Mouse (Mus musculus): ENCODE results near the gene Lpin2.

Gene Lpin2

DNA sequence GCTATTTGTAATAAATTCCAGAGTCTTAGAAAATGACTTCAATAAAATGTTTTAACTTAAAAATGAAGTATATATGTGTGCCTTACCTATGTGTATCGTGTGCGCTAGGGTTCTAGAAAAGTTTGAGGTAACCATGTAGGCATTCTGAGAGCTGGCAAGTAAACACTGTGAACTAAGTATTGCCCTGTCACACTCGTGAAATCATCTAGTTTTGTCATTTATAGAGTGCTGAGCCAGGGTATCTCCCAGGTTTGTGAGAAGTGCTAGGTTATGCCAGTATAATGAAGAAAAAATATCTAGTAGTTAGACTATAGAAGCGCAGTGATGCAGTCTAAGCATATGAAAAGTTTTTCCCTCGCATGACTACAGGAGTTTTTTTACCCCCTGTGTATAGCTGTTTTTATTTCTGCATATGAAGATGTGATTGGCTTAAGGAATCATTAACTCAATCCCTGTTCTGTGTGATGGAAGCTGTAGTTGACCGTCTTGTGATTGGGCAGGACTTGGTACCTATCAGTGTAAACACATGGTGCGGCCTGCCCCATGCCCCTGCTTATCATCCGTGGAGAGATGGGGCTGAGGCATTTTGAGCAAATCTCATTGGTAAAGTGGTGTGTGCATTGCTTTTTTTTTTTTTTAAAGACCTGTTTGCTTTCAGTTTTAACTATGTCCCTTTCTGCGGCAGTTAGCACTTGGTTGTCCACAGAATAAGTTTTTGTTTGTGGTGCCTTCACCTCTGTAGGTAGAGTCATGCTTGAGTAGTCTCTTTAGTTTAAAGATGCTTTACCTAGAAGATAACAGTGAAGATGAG, 21.8 kb downstream of the Lpin2 start:
- DNase-seq = peak in 1 of 2 experiments; percentile 47

GRCm38 (mm10) chr17:71204809-71205091, 22.4 kb downstream of the Lpin2 start:
- no peak for DNase-seq

DNA sequence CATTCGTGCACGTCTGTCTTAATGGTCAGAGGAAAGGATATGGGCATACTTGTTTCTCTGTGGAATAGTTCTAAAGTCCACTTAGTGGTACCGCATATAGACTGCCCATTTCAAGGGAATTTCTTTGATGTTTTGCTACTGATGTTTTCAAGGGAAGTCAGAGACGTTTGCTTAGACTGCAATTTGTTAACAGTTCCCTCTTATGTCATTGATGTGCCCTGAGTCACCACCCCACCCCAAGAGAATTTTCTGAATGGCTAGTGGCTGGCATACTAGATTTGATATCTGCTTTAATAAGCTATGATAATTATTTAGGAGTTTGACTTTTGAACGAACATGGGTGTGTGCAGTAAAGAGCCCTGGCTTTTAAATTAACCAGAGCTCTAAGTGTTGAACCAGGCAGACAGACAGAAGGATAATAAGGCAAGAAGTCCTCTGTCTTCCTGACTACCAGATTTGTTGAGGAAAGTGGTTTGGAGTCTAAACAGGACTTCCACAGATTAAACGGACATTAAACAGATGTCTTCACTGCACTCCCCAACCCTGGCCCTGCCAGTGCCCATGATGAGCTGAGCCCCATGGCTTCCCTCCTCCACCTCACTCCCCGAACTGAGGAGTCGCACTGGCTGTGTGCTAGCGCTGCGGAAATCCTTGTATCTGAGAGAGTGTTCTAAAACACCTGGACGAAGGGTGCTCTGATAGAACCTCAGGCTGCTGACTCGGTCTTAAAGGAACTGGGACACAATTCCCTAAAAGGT, 24.0 kb downstream of the Lpin2 start:
- no peak for DNase-seq

DNA sequence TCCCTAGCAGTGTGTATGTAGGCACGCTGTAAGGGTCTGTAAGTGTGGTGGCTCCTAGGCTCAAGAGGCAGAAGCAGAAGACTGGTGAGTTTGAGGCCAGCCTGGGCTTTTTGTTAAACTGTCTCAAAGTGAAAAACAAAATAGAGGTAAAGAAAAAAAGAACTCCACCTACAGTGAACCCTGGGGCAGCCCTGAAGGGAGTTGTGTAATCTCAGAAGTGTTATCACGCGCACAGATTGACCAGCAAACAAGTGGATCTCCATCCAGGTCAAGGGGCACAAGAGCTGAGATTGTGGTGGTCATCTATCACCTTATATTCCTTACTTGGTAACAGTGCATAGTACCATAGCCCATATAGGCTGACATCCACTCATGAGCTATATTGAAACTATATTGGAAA, 24.9 kb downstream of the Lpin2 start:
- no peak for DNase-seq

DNA sequence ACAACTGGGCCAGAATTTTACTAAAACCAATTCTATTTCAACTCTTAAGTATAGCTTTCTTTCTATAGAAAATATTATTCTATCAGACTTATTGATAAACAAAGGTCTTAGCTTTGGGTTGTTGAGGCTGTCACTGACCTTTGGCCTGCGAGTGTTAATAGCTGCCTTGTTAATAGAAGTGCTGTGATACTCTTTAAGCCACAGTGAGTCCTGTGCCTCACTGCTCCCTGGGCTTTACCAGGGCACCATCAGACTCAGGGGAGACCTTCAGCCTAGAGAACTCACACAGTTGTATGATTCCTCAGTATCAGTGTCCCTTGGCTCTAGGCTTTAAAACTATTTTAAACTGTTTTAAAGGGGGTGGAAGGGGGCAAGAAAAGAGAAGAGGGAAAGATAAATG, 26.0 kb downstream of the Lpin2 start:
- no peak for DNase-seq

GRCm38 (mm10) chr17:71208921-71209320, 26.6 kb downstream of the Lpin2 start:
- DNase-seq = peak in 1 of 2 experiments; percentile 45

DNA sequence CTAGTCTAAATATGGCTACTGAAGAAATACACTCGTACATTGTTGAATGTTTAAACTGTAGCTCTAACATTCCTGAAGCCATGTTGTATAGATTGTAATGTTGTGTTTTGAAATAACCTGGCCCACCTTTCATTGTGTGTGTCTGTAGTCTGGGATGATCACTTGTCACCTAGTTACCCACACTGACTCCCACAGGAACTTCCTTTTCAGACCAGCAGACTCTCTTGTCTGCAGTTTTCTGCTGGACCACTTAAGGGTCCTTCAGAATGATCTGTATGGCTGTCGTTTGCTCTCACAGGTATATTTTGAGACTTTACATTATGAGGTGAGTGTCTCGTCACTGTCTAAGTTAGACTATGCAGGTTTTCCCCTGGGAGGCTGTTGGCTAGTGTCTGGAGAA, 27.6 kb downstream of the Lpin2 start:
- DNase-seq = no peak

DNA sequence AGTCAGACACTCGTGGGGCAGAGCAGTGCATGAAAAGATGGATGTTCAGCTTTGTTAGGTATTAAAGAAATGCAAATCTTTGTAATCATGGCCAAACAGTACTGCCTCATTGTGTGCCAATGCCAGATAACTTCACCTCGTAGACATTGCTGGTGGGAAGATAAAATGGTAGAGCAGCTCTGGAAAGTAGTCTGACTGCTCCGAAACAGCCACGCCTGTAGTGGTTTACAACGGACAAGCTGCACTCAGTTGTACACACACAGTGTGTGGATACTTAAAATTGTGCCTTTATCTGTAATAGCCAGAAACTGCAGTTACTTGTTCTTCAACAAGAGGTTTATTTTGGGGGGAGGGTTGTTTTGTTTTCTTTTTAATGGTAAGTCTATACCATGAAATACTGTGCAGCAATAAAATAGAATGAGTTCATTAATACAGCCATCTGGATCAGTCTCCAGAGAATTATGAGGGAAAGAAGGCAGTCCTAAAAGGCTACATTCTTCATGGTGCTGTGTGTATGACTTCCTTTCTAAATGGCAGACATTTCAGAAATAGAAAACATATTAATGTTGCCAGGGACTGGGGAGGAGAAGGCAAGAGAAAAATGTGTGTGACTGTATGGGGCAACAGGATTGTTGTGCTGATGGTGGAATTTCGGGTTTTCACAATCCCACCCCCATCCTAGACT, 29.7 kb downstream of the Lpin2 start:
- no peak for DNase-seq

DNA sequence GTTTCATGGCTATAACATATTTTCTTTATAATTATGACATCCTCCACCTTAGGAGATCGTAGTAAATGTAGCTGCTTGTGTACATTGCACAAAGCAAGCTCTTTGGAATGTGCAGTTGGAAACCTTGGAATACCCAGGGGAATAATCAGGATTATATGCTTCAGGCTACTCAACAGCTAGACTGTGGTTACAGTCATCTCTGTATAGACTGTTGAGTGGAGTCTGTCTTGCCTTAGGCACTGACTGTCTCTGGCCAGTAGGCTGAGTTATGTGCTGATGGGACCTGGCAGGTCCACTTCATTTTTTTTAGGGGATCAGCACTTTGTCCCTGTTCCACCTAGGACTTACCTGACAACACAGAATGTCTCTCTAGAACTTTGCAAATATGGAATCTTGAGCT, 31.3 kb downstream of the Lpin2 start:
- DNase-seq = no peak

DNA sequence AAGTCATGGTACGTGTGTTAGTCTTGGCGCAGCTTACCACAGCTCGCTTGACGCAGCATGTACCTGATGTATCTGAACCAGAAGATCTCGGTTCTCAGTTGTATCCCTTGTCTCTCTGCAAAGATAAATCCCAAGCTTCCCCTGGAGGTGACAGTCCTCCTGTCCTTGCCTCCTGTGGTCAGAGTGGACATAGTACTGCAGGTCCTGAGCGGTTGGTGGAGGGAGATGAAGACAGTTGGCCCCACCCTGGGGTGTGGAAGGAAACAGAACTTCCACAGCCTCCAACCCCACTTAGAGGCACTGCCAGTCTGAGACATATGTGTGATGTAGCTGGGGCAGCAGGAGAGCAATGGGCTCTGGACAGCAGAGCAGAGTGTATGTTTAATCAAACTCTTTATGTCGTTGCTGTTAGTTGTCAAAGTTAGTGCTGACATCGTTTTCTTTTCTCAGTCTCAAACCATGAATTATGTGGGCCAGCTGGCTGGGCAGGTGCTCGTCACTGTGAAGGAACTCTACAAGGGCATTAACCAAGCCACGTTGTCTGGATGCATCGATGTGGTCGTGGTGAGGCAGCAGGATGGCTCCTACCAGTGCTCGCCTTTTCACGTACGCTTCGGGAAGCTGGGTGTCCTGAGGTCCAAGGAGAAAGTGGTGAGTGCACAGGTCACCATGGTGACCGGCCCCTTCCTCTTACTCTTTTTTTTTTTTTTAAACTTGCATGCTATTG, 32.3 kb downstream of the Lpin2 start:
- no peak for DNase-seq

DNA sequence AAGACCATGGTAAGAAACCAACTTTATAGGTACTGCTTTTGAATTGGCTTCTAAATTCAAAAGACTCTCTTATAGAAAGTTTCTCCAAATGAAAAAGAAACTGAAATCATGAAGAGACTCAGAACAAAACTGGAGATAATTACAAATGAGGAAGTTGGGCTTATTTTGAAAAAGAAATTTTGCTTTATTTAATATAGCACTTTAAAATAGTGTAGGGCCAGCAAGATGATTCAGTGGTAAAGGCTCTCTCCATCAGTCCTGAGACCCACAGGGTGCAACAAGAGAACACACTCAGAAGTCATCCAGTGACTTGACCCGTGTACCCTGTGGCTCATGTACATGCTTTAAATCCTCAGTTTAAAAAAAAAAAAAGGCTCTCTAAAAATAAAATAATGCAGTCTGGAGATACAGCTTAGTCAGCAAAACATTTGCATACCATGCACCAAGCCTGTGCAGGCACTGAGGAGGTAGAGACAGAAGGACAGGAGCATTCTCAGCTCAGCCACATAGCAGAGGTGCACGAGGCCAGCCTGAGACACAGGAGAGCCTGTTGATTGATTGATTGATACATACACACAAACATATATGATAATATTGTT, 33.0 kb downstream of the Lpin2 start:
- DNase-seq = no peak

GRCm38 (mm10) chr17:71216263-71216662, 33.9 kb downstream of the Lpin2 start:
- DNase-seq = no peak

- DNase-seq = peak; percentile 15 to 58
Measured at GRCm38 (mm10) chr17:71217111-71217685, 34.8 kb downstream of the Lpin2 start.

DNA sequence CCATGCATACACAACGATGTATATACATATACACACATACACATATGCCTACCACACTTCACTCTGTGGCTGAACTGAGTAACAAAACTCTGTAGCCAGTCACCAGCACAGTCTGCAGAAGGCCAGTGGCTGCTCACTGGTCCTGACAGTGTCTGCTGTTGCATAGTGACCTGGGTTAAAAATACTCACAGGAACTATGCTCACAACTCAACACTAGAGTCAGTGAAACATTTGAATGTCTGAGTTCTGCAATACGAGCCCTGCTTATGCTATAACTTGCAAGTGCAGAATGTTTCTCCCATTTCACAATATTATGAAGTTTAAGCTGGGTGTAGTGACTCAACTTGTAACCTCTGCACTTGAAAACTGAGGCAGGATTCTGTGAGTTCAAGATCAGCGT, 39.0 kb downstream of the Lpin2 start:
- no peak for DNase-seq

DNA sequence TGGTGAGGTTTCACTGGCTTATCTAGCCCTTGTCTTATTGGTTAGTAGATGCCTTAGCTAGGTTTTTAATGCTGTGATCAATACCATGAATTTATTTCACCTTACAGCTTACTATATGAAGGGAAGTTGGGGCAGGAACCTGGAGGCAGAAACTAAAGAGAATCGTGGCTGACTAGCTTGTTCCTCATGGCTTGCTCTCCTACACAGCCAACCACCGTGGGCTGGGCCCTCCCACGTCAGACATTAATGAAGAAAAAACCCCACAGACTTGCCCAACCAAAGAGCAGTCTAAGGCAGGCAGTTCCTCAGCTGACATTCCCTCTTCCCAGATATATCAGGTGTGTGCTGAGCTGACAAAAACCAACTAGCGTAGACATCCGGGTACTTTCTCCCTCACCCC, 41.3 kb downstream of the Lpin2 start:
- no peak for DNase-seq

DNA sequence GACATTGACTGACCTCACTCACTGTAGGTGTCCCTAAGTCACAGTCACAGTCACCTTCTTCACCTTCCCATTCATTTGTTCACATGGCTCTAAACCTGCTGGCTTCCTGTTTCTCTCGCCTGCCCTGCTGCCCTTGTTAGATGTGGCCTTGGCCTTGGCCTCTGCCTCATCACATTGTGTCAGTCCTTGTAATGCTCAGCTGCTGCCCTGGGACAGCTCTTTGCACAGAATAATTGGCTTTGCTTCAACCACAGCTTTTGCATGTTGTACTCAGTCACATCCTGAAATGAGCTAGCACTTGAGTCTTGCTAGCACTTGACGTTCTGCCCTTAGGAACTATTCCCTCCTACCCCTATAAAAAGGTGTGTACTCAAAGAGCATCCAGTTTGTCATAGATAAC, 42.2 kb downstream of the Lpin2 start:
- DNase-seq = no peak

- DNase-seq = peak in 1 of 2 experiments; percentile 24
Measured at GRCm38 (mm10) chr17:71225091-71225490, 42.7 kb downstream of the Lpin2 start.

- DNase-seq = no peak
Measured at GRCm38 (mm10) chr17:71227128-71227895, 45.0 kb downstream of the Lpin2 start.

DNA sequence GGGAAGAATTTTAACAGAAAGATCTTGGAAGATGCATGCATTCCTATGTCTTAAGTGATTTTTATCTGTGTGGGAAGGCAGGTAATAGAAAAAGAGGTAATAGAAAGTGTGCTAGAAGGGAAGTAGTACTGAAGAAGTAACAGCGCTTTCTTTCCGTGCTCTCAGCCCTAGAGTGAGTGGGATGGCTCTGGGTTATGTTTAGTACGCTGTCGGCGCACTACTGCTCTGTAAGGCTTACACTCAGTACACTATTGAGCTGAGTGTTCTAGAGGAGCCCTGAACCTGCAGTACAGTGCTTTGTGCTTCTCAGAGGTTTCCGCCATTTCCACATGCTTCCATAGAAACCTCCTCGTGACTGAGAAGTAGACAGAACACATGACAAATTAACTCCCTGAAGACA, 46.3 kb downstream of the Lpin2 start:
- DNase-seq = no peak

DNA sequence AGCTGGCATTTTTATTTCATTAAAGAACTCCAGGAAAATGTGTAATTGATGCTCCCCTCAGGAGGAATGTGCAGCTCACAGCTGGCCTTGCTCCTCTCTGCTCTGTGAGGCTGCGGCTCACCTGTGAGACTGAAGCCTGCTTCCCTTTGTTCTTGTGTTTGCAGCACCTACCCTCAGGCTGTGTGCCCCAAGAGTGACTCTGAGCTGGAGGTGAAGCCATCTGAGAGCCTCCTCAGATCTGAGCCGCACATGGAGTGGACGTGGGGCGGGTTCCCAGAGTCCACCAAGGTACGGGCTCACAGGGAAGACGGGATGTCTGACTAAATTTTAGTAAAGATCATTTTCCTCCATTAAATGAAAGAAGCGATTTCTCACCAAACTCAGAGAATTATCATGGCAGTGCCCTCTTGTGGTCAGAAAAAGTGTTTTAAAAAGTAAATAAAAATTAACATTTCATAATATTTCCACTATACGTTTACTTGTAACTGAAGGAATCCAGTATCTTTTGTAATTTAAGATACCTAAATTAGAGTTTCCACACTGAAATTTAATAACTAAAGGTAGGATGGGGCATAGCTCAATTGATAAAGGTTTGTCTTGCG, 47.8 kb downstream of the Lpin2 start:
- no peak for DNase-seq

- DNase-seq = no peak
Measured at GRCm38 (mm10) chr17:71231998-71232397, 49.6 kb downstream of the Lpin2 start.
